Mouse (Mus musculus) Patski (cell line): Measurements from ENCODE around the gene Efcab11. TPM values are rescaled to one million over a fixed set of nuclear protein-coding genes. Genes with fewer than 3 reads are reported as not detected.
"Not testable (repeated sequence)": the region's sequence is repeated elsewhere in the genome, so short reads cannot be mapped to it uniquely, and the experiment has no call there.

Source experiments
- ATAC-seq: fragments of 100-300 bp; one replicate; pipeline ENCODE4 v1.8.0; 2021
- CTCF ChIA-PET: fragments of 350-600 bp; sonication (Branson Sonifier 250); formaldehyde crosslinking; loops from one replicate; lab custom pipeline; 2022; ENCODE audit warnings: inconsistent platforms; lab: Charles Lee
- POLR2A ChIA-PET: fragments of 350-600 bp; sonication (Branson Sonifier 250); formaldehyde crosslinking; loops from one replicate; lab custom pipeline; 2022; ENCODE audit warnings: antibody characterized with exemption, inconsistent platforms; lab: Charles Lee
- DNase-seq: peaks from one replicate; pipeline ENCODE4 v3.0.0-alpha.2; 2011; ENCODE audit warnings: low read depth, low spot score
- H3K27me3 ChIP-seq: fragments of 371-371 bp; one replicate; pipeline ENCODE4 v1.5.1; 2021
- CTCF ChIP-seq: fragments of 100-300 bp; IDR thresholded peaks from one replicate; pipeline ENCODE4 v1.5.1; 2021
- in situ Hi-C: fragments of 300-500 bp; cut with MboI; formaldehyde crosslinking; loops from 3 replicates; pipeline ENCODE4 v1.11.1; 2018; ENCODE audit warnings: low pct_unique_long_range_greater_than_20kb, mixed read lengths
- polyA plus RNA-seq: library from polyadenylated mRNA; unstranded; gene quantifications from one replicate; pipeline ENCODE4 v1.2.3, GENCODE M21; 2021

Gene Efcab11
- polyA plus RNA-seq, 1 experiment from 2014 or later = 3.1 TPM

GRCm38 (mm10) chr12:99819186-99819974 is 64.9 kb downstream of the Efcab11 start:
- ATAC-seq (no peak), DNase-seq (no peak)
- no peaks in the 10 kb centered on the region for H3K27me3 ChIP-seq
- ChIA-PET POLR2A (interaction anchor here (0.6 kb wide), 1 partner anchor 371 kb away, joined by 9 read pairs; no protein-coding TSS in a partner anchor), CTCF (interaction anchor here (1.0 kb wide), 1 partner anchor 16 kb away, joined by 4 read pairs; no protein-coding TSS in a partner anchor)
- TF ChIP-seq CTCF = no peak
- in situ Hi-C loops = no loop called here

- DNase-seq, ATAC-seq, H3K27me3 ChIP-seq, POLR2A ChIA-PET, CTCF ChIA-PET, in situ Hi-C loops: not testable (repeated sequence)
Measured at GRCm38 (mm10) chr12:99818006-99818405, 66.2 kb downstream of the Efcab11 start.

GRCm38 (mm10) chr12:99815244-99815643 is 69.0 kb downstream of the Efcab11 start:
- TF ChIP-seq CTCF = no peak
- DNase-seq (no peak), ATAC-seq (no peak)
- in situ Hi-C loops = no loop called here
- POLR2A ChIA-PET = no interaction called here
- no peaks in the 10 kb centered on the region for H3K27me3 ChIP-seq
- CTCF ChIA-PET = interaction anchor here (1.7 kb wide), 1 partner anchor 8 kb away, joined by 5 read pairs; no protein-coding TSS in a partner anchor

GRCm38 (mm10) chr12:99807891-99808290 is 76.3 kb downstream of the Efcab11 start:
- ATAC-seq = no peak
- in situ Hi-C loops = no loop called here
- TF ChIP-seq CTCF = no peak
- no peak for DNase-seq
- no peaks in the 10 kb centered on the region for H3K27me3 ChIP-seq
- ChIA-PET CTCF (interaction anchor here (1.3 to 1.5 kb wide), 2 partner anchors 8 to 25 kb away, joined by 4 to 5 read pairs; no protein-coding TSS in a partner anchor), POLR2A (no interaction called here)

- DNase-seq, ATAC-seq, H3K27me3 ChIP-seq, POLR2A ChIA-PET, in situ Hi-C loops: not testable (repeated sequence)
- CTCF ChIA-PET = interaction anchor here (1.3 to 1.5 kb wide), 2 partner anchors 9 to 27 kb away, joined by 4 to 5 read pairs; no protein-coding TSS in a partner anchor
Measured at GRCm38 (mm10) chr12:99806741-99807140, 77.5 kb downstream of the Efcab11 start.

GRCm38 (mm10) chr12:99795921-99796320 is 88.3 kb downstream of the Efcab11 start:
- CTCF ChIA-PET = interaction anchor here (1.3 to 1.6 kb wide), 2 partner anchors 9 to 75 kb away, joined by 3 read pairs; no protein-coding TSS in a partner anchor
- ATAC-seq = no peak
- POLR2A ChIA-PET = no interaction called here
- TF ChIP-seq CTCF = no peak
- no peak for DNase-seq
- in situ Hi-C loops = no loop called here
- no peaks in the 10 kb centered on the region for H3K27me3 ChIP-seq

GRCm38 (mm10) chr12:99794792-99795620 is 89.2 kb downstream of the Efcab11 start:
- DNase-seq = no peak
- in situ Hi-C loops = no loop called here
- POLR2A ChIA-PET = no interaction called here
- ATAC-seq = peak; percentile 68
- no peaks in the 10 kb centered on the region for H3K27me3 ChIP-seq
- CTCF ChIA-PET = no interaction called here
- no peak for TF ChIP-seq CTCF

GRCm38 (mm10) chr12:99794158-99794515 is 90.1 kb downstream of the Efcab11 start:
- DNase-seq (no peak), ATAC-seq (no peak)
- no peaks in the 10 kb centered on the region for H3K27me3 ChIP-seq
- POLR2A ChIA-PET = no interaction called here
- in situ Hi-C loops = no loop called here
- TF ChIP-seq CTCF = no peak
- CTCF ChIA-PET = no interaction called here

GRCm38 (mm10) chr12:99793465-99794157 is 90.6 kb downstream of the Efcab11 start:
- in situ Hi-C loops = no loop called here
- DNase-seq = no peak
- ATAC-seq = no peak
- ChIA-PET CTCF (no interaction called here), POLR2A (no interaction called here)
- H3K27me3 ChIP-seq = no peaks in the 10 kb centered on the region
- TF ChIP-seq CTCF = no peak

- in situ Hi-C loops = no loop called here
- DNase-seq (no peak), ATAC-seq (no peak)
- POLR2A ChIA-PET = no interaction called here
- H3K27me3 ChIP-seq = no peaks in the 10 kb centered on the region
- CTCF ChIA-PET = no interaction called here
- no peak for TF ChIP-seq CTCF
Measured at GRCm38 (mm10) chr12:99789283-99789960, 94.8 kb downstream of the Efcab11 start.
